Mouse (Mus musculus) lung, postnatal 0 days (tissue): Measurements from ENCODE around the gene Tmem120a.

Experiments
- CTCF ChIP-seq: IDR thresholded peaks from 2 replicates; pipeline ENCODE4 v1.5.1; 2016; ENCODE audit warnings: antibody characterized with exemption, mild to moderate bottlenecking
- EP300 ChIP-seq: IDR thresholded peaks from 2 replicates; pipeline ENCODE4 v1.6.1; 2016; ENCODE audit warnings: antibody characterized with exemption, mild to moderate bottlenecking, control low read depth

DNA sequence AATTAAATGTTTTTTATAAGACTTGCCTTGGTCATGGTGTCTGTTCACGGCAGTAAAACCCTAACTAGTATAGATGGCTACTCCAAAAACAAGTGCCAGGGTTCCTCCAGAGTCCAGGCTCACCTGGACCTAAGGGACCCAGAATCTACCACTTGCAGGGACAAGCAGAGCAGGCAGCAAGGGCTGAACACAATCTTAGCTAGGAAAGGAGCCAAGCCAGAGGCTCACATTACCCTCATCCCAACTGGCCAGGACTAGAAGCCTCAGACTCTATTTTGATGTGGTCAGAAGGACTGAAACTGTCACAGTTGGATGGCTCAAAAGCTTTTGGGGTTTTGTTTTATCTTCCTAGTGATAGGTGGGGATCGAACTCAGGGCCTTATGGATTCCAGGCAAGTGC is 7.3 kb upstream of the Tmem120a start:
- no peak for TF ChIP-seq CTCF
- no peak for TF ChIP-seq EP300
